Mouse (Mus musculus) embryo, embryonic 10.5 days (tissue): ENCODE results near the gene 1700034J05Rik.

Experiments used
- DNase-seq: peaks from one replicate; pipeline ENCODE4 v3.0.0-alpha.2; 2015; ENCODE audit warnings: low spot score

1700034J05Rik gene

DNA sequence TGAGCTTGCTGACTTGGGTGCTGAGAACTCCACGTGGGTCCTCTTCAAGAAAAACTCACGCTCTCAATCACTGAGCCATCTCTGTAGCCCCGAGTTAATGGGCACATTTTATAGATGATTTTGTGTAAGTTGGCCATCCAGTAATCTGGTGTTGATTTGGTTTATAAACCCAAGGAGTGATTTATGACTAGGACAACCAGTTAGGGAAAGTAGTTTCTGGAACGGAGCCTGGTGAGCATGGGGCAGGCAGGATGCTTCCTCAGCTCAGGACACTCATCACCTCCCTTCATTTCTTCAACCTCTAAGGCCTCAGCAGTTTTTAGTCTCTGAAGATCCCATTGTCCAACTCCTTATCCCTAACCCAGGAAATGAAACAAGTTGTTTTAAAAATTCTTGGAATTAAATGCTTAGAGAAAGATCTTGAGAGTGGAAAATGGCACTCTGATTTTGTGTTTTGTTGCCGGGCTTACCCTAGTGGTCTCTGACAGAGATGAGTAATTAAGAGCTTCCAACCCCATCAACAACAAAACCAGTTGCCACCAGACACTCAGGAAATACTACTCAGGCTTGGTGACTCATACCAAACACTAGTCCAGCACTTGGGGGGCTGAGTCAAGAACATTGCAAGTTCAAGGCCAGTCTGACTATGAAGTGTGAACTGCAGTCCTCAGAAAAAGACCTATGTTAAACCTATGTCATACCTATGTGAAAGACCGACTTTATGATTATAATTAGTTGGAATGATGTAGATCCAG lies 9.4 kb upstream of the 1700034J05Rik start:
- no peak for DNase-seq

DNA sequence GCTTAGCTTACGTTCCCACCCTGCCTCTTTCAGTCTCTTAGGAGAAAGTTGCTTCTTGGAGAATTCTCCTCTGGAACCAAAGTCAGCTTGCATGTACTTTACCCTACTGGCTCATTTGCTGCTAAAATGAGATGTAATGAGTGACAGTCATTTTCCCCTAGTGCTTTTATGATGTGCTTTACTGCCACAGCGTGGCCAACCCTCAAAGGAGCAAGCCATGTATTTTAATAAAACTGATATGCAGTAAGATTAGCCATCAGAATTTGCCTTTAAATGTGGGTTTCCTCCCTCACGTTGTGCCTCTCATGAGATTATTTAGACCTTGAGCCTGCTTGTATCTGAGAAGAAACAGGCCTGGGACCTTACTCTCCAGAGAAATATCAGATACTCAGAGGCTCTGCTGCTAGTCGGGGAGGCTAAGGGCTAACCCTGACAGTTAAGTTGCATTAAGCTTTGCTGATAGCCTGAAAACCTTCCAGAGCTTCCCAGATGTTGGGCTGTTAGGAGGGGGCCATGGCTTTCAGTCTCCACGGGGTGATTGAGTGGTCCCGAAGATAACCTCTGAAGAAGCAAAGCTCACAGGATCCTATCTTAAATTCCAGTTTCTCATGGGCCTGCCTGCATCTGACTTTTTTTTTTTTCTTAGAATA lies 7.7 kb upstream of the 1700034J05Rik start:
- no peak for DNase-seq

DNA sequence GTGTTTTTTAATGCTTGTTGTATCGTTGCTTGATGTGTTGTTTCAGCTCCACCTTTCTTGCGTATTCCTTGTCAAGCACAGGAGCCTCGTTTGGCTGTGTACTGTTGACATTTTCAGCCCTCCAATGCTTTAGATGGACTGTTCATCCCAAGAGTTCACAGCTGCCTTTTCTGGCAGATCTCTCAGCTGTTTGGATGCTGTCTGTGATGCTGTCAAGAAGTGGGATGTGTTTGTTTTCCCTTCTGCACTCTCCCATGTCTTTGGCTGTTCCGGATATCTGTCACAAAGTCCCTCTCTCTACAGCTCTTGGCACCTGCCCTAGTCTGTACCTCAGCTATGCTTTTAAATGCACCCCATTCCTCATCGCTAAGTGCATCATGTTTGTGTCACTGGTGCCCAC lies 6.7 kb upstream of the 1700034J05Rik start:
- no peak for DNase-seq

DNA sequence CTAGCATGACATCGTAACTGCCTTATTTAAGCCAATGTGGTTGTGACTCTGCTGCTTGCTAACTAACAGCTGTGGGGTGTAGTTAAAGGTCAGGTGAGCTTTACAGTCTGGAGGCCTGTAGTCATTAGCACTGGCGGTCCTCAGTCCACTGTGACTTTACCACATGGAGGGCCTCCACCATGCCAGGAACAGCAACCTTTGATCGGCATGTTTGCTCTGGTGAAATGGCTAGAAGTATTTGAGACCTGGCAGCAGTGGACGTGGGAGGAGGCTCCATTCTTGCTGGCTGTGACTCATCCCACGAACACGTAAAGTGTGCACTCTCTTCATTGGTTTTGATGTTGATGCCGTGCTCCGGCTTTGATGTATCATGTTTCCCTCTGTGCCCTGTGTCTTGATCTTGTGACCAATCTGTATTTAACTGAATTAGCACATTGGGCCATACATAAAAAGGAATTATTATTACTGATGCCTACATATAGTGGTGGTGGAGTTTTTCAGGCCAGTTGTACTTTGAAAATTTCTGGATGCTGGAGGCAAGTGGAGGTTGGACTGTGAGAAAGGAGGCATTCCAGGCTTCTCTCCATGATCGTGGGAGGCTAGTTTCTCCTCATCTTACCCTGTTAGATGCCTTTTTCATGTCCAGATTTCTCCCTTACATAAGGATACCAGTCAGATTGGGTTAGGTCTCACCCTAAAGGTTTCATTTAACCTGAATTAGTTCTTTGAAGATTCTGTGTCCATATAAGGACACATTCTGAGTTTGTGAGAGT lies 5.9 kb upstream of the 1700034J05Rik start:
- no peak for DNase-seq

GRCm38 (mm10) chr6:146958694-146959093 lies 4.5 kb upstream of the 1700034J05Rik start:
- no peak for DNase-seq

DNA sequence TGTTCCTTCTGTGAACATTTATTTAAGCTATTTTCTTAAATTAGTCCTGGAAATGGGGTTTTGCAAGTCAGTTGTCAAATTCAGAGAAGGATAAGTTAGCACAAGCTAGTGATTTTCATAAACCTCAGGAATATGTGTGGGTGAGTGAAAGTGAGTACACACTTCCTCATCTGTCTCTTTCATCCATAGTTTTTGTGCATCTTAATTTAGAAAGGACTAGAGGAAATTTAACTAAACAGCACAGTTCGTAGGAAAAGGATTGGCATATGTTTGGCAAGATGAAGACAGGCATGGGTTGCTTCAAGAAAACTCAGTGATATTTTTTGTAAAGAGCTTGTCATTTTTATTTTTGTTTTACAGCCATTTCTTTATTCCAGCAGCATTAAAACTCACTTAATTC lies 2.7 kb upstream of the 1700034J05Rik start:
- DNase-seq = no peak

- DNase-seq = peak; percentile 58
Measured at GRCm38 (mm10) chr6:146955896-146956295, 1.7 kb upstream of the 1700034J05Rik start.

DNA sequence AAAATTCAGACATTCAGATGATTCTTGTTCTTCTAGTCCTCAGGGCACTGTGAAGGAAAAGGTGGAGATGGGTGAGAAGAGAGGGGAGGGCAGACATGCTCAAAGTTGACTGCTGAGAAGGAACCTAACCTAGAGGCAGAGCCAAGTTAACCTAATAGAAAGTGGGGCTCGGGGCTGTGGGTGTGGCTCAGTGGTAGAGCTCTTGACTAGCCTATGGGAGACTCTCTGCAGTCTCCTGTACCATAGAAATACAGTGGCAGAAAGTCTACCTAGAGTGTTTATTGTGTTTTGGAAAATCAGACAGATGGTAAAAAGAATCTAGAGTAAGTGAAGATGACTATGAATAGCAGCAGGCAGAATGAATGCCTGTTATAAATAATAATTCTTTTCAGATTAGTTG lies 1.3 kb upstream of the 1700034J05Rik start:
- DNase-seq = no peak

DNA sequence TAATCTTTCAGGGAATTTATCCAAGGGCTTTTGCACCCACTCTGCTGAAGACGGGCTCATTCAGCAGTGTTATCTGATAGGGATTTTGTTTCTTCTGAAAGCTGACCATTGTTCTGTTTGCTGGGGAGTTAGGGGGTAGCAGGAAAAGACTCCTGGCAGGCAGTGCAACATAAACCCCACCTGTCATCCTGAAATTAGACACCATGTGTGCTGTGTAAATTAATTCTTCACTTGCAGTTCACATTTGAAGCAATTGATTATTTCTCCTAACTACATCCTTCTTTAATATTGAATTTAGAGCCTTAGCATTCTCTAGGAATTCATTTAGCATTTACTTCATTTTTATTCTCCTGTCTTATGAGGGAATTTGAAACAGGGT lies 3.8 kb downstream of the 1700034J05Rik start:
- DNase-seq = no peak

- DNase-seq = no peak
Measured at GRCm38 (mm10) chr6:146949682-146950453, 4.4 kb downstream of the 1700034J05Rik start.

DNA sequence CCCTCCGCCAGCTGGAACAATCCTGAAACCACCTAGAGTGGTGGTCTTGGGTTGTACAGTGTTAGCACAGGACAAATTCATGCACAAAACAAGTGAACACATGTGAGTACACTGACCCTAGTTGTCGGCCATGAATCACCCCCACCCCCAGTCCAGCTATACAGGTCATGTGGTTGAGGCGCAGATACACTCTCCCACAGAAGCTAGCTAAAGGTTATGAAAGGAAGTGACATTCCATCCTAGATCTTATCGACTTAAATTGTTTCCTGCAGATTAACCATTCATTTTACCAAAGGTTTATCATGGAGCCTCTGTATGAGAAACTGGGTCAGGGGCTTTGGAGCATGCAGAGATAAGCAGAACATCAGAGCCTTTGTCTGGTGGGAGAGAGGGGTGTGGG lies 7.0 kb downstream of the 1700034J05Rik start:
- DNase-seq = no peak

- no peak for DNase-seq
Measured at GRCm38 (mm10) chr6:146946327-146947029, 7.7 kb downstream of the 1700034J05Rik start.

DNA sequence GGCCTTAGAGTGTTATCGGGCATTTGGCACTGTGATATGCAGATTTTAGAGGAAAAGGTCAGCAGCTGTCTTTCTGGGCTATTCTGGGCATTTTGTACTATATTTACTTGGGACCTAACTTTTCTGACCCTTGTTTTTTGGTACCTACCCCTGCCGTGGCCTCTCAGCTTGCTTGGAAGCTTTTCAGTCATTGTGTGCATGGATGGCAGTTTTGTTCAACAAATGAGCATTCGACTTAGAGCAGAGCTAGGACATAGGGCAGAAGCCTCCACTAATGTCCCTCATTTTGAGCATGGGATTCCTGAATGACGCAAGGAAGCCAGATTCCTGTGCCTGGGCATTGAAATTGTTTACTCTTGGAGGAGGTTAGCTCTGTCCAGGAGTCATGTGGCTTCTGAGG lies 9.4 kb downstream of the 1700034J05Rik start:
- DNase-seq = no peak

- DNase-seq = no peak
Measured at GRCm38 (mm10) chr6:146944009-146944408, 10.2 kb downstream of the 1700034J05Rik start.

DNA sequence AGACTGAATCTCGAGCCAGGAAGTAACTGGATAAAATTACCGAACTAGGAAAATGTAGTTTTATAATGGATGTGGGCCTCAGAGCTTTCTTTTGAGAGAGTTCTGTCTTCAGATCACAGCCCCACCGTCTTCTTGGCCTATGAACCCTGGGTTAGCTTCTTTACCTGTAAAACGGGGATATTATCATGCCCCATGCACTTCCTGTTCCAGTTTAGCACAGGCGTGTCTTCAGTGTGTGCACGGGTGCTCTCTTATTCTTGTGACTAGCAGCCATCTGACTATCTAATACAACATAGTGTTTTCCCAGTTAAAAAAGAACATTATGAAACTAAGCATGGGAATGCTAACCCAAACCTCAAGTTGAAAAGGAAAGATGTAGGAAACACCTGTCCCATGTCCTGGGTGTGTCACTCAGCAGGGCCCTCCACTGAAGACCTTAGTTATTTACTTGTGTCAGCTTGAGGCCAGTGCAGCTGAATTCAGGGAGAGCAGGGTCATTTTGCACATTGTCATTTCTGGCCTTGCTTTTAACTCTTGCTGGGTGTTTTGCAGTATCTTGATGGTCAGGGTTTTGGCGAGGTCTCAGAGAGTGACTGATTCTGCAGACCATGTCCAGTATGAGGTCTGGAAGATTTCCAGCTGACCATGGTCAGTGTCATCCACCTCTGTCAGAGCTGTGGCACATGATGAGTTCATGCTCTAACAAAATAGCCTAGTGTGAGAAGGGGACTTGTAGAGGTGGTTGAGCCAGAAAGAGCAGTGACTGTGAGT lies 12.5 kb downstream of the 1700034J05Rik start:
- no peak for DNase-seq

DNA sequence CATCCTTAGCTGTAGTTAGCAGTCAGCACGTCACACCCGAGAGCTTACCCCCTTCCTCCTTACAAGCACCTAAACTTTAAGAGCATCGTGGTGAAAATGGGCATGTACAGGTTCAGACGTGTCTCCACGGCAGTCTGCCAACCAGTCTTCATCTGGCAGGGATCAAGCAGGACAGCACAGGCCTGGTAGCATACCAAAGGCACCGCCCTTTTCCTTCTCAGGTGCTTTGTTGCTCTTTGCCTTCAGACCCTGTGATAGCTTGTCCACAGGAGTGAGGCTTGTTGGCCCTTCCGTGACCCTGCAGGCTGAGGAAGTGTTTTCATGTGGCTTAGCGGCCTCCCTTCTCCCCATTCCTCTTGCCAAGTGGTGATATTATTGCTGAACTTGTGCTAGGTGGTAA lies 15.2 kb downstream of the 1700034J05Rik start:
- DNase-seq = no peak

DNA sequence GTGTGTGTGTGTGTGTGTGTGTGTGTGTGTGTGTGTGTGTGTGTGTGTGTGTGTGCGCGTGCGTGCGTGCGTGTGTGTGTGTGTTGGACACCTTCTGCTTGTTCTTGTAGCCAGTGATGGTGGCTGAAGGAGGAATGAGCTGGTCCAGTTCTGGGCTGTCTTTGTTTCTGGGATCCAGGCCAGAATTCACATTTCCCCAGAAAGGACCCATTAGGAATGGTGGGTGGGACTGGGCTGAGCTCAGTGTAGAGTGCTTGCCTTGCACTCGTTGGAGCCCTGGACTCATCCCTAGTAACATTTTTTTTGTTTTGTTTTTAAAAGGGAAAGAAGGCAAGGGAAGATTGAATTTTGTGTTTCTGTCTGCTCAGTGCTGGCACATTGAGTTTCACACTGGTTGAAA lies 18.3 kb downstream of the 1700034J05Rik start:
- no peak for DNase-seq

- peak; percentile 46 for DNase-seq
Measured at GRCm38 (mm10) chr6:146933123-146933522, 21.1 kb downstream of the 1700034J05Rik start.

DNA sequence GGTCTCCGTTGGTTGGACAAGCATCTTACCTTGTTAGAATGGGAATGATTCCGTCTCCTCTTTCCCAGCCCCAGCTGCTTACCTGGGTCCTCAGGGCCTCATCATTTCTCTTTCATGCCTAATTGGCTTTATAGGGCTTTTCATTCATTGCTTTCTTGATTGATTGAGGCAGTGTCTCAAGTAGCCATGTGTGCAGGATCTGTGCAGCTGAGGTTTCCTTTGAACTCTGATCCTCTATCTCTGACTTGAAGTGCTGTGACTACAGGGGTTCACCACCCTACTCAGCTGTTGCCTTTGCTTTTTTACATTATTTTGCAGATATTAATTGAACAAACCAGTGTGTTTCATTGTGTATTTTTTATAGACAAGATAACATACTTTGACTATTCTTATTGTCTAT lies 25.2 kb downstream of the 1700034J05Rik start:
- peak; percentile 31 for DNase-seq

DNA sequence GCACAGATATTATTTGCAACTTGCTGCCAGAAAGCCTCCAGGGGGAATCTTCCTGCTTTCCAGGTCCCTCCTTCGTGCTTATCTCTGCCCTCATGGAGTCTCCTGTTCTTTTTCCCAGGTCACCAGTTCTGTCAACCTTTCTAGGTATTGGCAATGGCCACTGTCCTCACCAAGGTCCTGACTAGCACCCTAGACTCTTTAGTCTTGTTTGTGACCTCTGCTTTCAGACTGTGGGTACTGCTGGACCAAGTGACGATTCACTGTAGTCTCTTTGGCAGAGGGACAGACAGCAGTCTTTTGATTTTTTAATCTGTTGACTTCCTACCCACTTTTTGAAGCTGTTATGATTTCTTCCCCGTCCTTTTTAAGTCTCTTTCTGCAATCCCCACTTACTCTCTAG lies 26.1 kb downstream of the 1700034J05Rik start:
- no peak for DNase-seq
